Mouse (Mus musculus) bone marrow macrophage, adult 2 months (primary cell): ENCODE data around the gene Cabp4. TPM values are rescaled to one million over a fixed set of nuclear protein-coding genes. Genes with fewer than 3 reads are reported as not detected.

Experiments
- H3K27ac ChIP-seq: 2 replicates; pipeline ENCODE4 v1.5.1; 2012; ENCODE audit warnings: low read depth, low read length; ENCODE audit not compliant: insufficient read depth
- H3K4me1 ChIP-seq: 2 replicates; pipeline ENCODE4 v1.6.1; 2012; ENCODE audit warnings: low read length; ENCODE audit not compliant: control insufficient read depth, insufficient read depth
- H3K4me3 ChIP-seq: 2 replicates; pipeline ENCODE4 v1.5.1; 2012; ENCODE audit warnings: mild to moderate bottlenecking, low read length, moderate library complexity; ENCODE audit not compliant: insufficient read depth
- CTCF ChIP-seq: IDR thresholded peaks from 2 replicates; pipeline ENCODE4 v1.5.1; 2012; ENCODE audit warnings: low read depth, mild to moderate bottlenecking, low read length, moderate library complexity
- POLR2A ChIP-seq: IDR thresholded peaks from 2 replicates; pipeline ENCODE4 v1.6.1; 2012; ENCODE audit warnings: mild to moderate bottlenecking, low read depth, low read length, borderline replicate concordance
- polyA plus RNA-seq: library from polyadenylated mRNA; stranded (reverse); fragments of >200 nt; gene quantifications from 2 replicates; pipeline ENCODE4 v1.2.4, GENCODE M21; 2012; ENCODE audit not compliant: missing spikeins, insufficient read depth, insufficient read length

Gene Cabp4
- polyA plus RNA-seq, 1 experiment = not detected

GRCm38 (mm10) chr19:4164721-4165120 is 20.9 kb upstream of the Cabp4 start:
- H3K27ac ChIP-seq = peak overlapping the region; percentile 85
- TF ChIP-seq CTCF (no peak), POLR2A (no peak)
- no peak overlapping the region for H3K4me3 ChIP-seq
- H3K4me1 ChIP-seq = peaks cover 20% of the 10 kb centered on the region

GRCm38 (mm10) chr19:4164100-4164499 is 20.3 kb upstream of the Cabp4 start:
- TF ChIP-seq POLR2A (no peak), CTCF (no peak)
- H3K27ac ChIP-seq = peak overlapping the region; percentile 85
- no peak overlapping the region for H3K4me3 ChIP-seq
- H3K4me1 ChIP-seq = peaks cover 19% of the 10 kb centered on the region

- Histone ChIP-seq H3K27ac (peak overlapping the region; percentile 12; the same call in 1 of the 2 replicates), H3K4me3 (peak overlapping the region; percentile 70), H3K4me1 (peaks cover 19% of the 10 kb centered on the region)
- TF ChIP-seq CTCF (no peak), POLR2A (no peak)
Observed at GRCm38 (mm10) chr19:4163543-4163887, 19.7 kb upstream of the Cabp4 start.

- H3K4me1 ChIP-seq = peaks cover 19% of the 10 kb centered on the region
- peak within 1 kb of the TSS; percentile 70 for H3K4me3 ChIP-seq
- TF ChIP-seq POLR2A (no peak), CTCF (no peak)
- H3K27ac ChIP-seq = peak within 1 kb of the TSS; percentile 85
Observed at GRCm38 (mm10) chr19:4162646-4163542, 19.1 kb upstream of the Cabp4 start, which contains the start of gene Rps6kb2. TSS of gene Rps6kb2 (minus strand) at chr19:4163354.

- Histone ChIP-seq H3K27ac (no peak overlapping the region), H3K4me3 (no peak overlapping the region), H3K4me1 (peaks cover 7% of the 10 kb centered on the region)
- TF ChIP-seq CTCF = no peak
- TF ChIP-seq POLR2A = no peak
Observed at GRCm38 (mm10) chr19:4159049-4159448, 15.2 kb upstream of the Cabp4 start.

GRCm38 (mm10) chr19:4156771-4157170 is 12.9 kb upstream of the Cabp4 start:
- no peak overlapping the region for H3K27ac ChIP-seq
- TF ChIP-seq CTCF (no peak), POLR2A (no peak)
- no peak overlapping the region for H3K4me3 ChIP-seq
- no peaks in the 10 kb centered on the region for H3K4me1 ChIP-seq

GRCm38 (mm10) chr19:4156073-4156579 is 12.3 kb upstream of the Cabp4 start:
- Histone ChIP-seq H3K4me1 (no peaks in the 10 kb centered on the region), H3K4me3 (no peak overlapping the region), H3K27ac (no peak overlapping the region)
- TF ChIP-seq CTCF (no peak), POLR2A (no peak)

GRCm38 (mm10) chr19:4155223-4156072 is 11.6 kb upstream of the Cabp4 start:
- no peaks in the 10 kb centered on the region for H3K4me1 ChIP-seq
- H3K27ac ChIP-seq = no peak overlapping the region
- H3K4me3 ChIP-seq = no peak overlapping the region
- TF ChIP-seq CTCF = no peak
- no peak for TF ChIP-seq POLR2A

GRCm38 (mm10) chr19:4154437-4155222 is 10.8 kb upstream of the Cabp4 start:
- Histone ChIP-seq H3K4me1 (peaks cover 7% of the 10 kb centered on the region), H3K27ac (no peak overlapping the region), H3K4me3 (no peak overlapping the region)
- TF ChIP-seq POLR2A (no peak), CTCF (no peak)
